8 mouse cellular contexts compared by ENCODE assay signal in the genomic region with DNA sequence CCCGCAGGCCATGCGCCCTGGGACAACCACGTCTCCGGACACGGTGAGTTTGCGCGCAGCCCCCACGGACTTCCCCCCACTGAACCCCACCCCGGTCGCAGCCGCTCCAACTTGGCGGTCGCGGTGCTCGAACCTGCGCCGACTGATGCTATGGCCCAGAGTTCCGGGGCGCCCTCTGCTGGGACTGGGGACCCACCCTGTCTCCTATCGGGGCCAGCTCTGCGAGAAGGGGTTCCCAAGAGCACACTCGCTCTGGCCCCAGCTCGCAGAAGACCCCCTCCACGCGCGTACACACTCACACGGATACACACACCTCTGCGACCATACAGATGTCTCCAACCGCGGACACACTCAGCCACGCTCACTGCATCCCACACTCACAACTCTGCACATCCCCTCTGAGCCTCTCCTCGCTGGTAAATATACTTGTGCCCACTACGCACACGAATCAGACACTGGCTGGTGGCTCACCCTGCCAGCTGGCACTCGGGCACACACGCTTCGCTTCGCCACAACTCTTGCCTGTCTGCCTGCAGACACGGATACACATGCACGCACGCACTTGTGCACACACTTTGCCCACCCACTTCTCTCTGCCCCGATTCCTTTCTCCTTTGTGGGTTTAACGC. TPM values are rescaled to one million over a fixed set of nuclear protein-coding genes. Genes with fewer than 3 reads are reported as not detected.
A peak's percentile ranks its signal among the peaks of the same experiment; 100 is the strongest.
DNase-seq lines count a peak whose midpoint lies in the region; ATAC-seq and TF ChIP-seq lines count a peak whose summit lies in the region.
"Had no signal": no experiment of that assay in that cellular context is flagged by ENCODE, and none has a peak within 500 bp of the region (broad histone marks: within the 10 kb centered on the region; RNA-seq: fewer than 3 reads in every experiment).

No protein-coding gene starts in this region.

- TF ChIP-seq CTCF in stomach, postnatal 0 days (IDR thresholded peaks at IDR 0.05; ENCODE audit: low read depth) = no peak

- H3K36me3 ChIP-seq in stomach, embryonic 14.5 days (ENCODE audit: control insufficient read depth, insufficient read depth, low read length) = no peaks in the 10 kb centered on the region
- H3K36me3 ChIP-seq in stomach, postnatal 0 days (ENCODE audit: control insufficient read depth, insufficient read depth, low read length) = no peaks in the 10 kb centered on the region
- H3K36me3 ChIP-seq in hindbrain, embryonic 10.5 days = no peaks in the 10 kb centered on the region
- H3K36me3 ChIP-seq in limb, embryonic 11.5 days (ENCODE audit: control insufficient read depth, insufficient read depth, low read length) = no peaks in the 10 kb centered on the region
- H3K36me3 ChIP-seq in stomach, embryonic 15.5 days = no peaks in the 10 kb centered on the region

- peak overlapping the region; percentile 24 for H3K4me3 ChIP-seq in stomach, embryonic 14.5 days (ENCODE audit: low read depth, low read length)
- no peak overlapping the region for H3K4me3 ChIP-seq in stomach, postnatal 0 days (ENCODE audit: low read depth, low read length)
- H3K4me3 ChIP-seq in hindbrain, embryonic 10.5 days = peak overlapping the region; percentile 55
- H3K4me3 ChIP-seq in limb, embryonic 11.5 days (ENCODE audit: low read depth, low read length) = peak overlapping the region; percentile 20
- H3K4me3 ChIP-seq in stomach, embryonic 15.5 days (replicated peaks) = peak overlapping the region; percentile 28

- no peaks in the 10 kb centered on the region for H3K9me3 ChIP-seq in stomach, embryonic 14.5 days (ENCODE audit: control insufficient read depth, low read depth, low read length)
- no peaks in the 10 kb centered on the region for H3K9me3 ChIP-seq in stomach, postnatal 0 days (ENCODE audit: control insufficient read depth, low read length)
- H3K9me3 ChIP-seq in hindbrain, embryonic 10.5 days = no peaks in the 10 kb centered on the region
- no peaks in the 10 kb centered on the region for H3K9me3 ChIP-seq in limb, embryonic 11.5 days (ENCODE audit: control insufficient read depth, low read length)
- no peaks in the 10 kb centered on the region for H3K9me3 ChIP-seq in stomach, embryonic 15.5 days

- H3K4me2 ChIP-seq in stomach, embryonic 14.5 days (replicated peaks; ENCODE audit: low read depth, low read length) = peak overlapping the region; percentile 42
- H3K4me2 ChIP-seq in stomach, postnatal 0 days (replicated peaks; ENCODE audit: low read depth) = no peak overlapping the region; the same call in 1 of the 2 replicates
- H3K4me2 ChIP-seq in limb, embryonic 11.5 days (ENCODE audit: low read depth, severe bottlenecking) = peak overlapping the region; percentile 45; the same call in 1 of the 2 replicates
- H3K4me2 ChIP-seq in stomach, embryonic 15.5 days = peak overlapping the region; percentile 52

- H3K27me3 ChIP-seq in stomach, embryonic 14.5 days (ENCODE audit: control insufficient read depth, insufficient read depth, low read length) = peaks cover 32% of the 10 kb centered on the region
- H3K27me3 ChIP-seq in stomach, postnatal 0 days (ENCODE audit: control insufficient read depth, insufficient read depth, low read length) = peaks cover 11% of the 10 kb centered on the region
- H3K27me3 ChIP-seq in hindbrain, embryonic 10.5 days (ENCODE audit: insufficient read depth, poor library complexity, severe bottlenecking) = peaks cover 69% of the 10 kb centered on the region
- H3K27me3 ChIP-seq in limb, embryonic 11.5 days (ENCODE audit: control insufficient read depth, insufficient read depth, low read length) = peaks cover 38% of the 10 kb centered on the region
- peaks cover 47% of the 10 kb centered on the region for H3K27me3 ChIP-seq in stomach, embryonic 15.5 days (replicated peaks)

- WGBS in stomach, embryonic 14.5 days = 40% methylated on average over 43 of the region's 43 CpGs
- WGBS in stomach, postnatal 0 days = 40% methylated on average over 41 of the region's 43 CpGs
- 43% methylated on average over 43 of the region's 43 CpGs for WGBS in hindbrain, embryonic 10.5 days
- 39% methylated on average over 42 of the region's 43 CpGs for WGBS in limb, embryonic 11.5 days
- 39% methylated on average over 43 of the region's 43 CpGs for WGBS in stomach, embryonic 15.5 days

- no peak for ATAC-seq in stomach, embryonic 14.5 days (ENCODE audit: insufficient number of reproducible peaks, insufficient read depth, low FRiP score, low read depth)
- no peak for ATAC-seq in stomach, postnatal 0 days (ENCODE audit: low FRiP score, low TSS enrichment)
- ATAC-seq in limb, embryonic 11.5 days (ENCODE audit: insufficient number of reproducible peaks, low FRiP score, low TSS enrichment, low read depth) = no peak
- no peak for ATAC-seq in stomach, embryonic 15.5 days (ENCODE audit: insufficient read depth, low FRiP score, low read depth)

- no peak overlapping the region for H3K9ac ChIP-seq in stomach, embryonic 14.5 days (replicated peaks; ENCODE audit: low read depth, low read length)
- H3K9ac ChIP-seq in stomach, postnatal 0 days (ENCODE audit: low read length) = no peak overlapping the region
- no peak overlapping the region for H3K9ac ChIP-seq in limb, embryonic 11.5 days (ENCODE audit: low read length)
- H3K9ac ChIP-seq in stomach, embryonic 15.5 days = no peak overlapping the region

- TF ChIP-seq EP300 in stomach, postnatal 0 days (optimal IDR thresholded peaks at IDR 0.05) = no peak

- no peak overlapping the region for H3K27ac ChIP-seq in stomach, embryonic 14.5 days (ENCODE audit: low read length)
- H3K27ac ChIP-seq in stomach, postnatal 0 days (replicated peaks) = no peak overlapping the region
- H3K27ac ChIP-seq in hindbrain, embryonic 10.5 days = peak overlapping the region; percentile 66
- no peak overlapping the region for H3K27ac ChIP-seq in limb, embryonic 11.5 days (replicated peaks; ENCODE audit: low read depth, low read length)
- no peak overlapping the region for H3K27ac ChIP-seq in stomach, embryonic 15.5 days

- no peaks in the 10 kb centered on the region for H3K4me1 ChIP-seq in stomach, embryonic 14.5 days (ENCODE audit: control insufficient read depth, insufficient read depth, low read length)
- no peaks in the 10 kb centered on the region for H3K4me1 ChIP-seq in stomach, postnatal 0 days (replicated peaks; ENCODE audit: control insufficient read depth, insufficient read depth)
- H3K4me1 ChIP-seq in hindbrain, embryonic 10.5 days (replicated peaks) = peaks cover 22% of the 10 kb centered on the region
- no peaks in the 10 kb centered on the region for H3K4me1 ChIP-seq in limb, embryonic 11.5 days (ENCODE audit: control insufficient read depth, insufficient read depth, low read length)
- peaks cover 9% of the 10 kb centered on the region for H3K4me1 ChIP-seq in stomach, embryonic 15.5 days

- DNase-seq in stomach, postnatal 0 days (ENCODE audit: low spot score) = no peak
- no peak for DNase-seq in hindbrain, embryonic 10.5 days (ENCODE audit: low spot score)
- DNase-seq in limb, embryonic 11.5 days (ENCODE audit: low spot score) = no peak
- no peak for DNase-seq in urinary bladder, adult 18-20 months (ENCODE audit: low spot score in 2 of 2)
- DNase-seq in lung, adult 18-20 months = no peak

RNA-seq across cellular contexts. Expression of a gene that starts 0.6 kb away (rescaled TPM):
- polyA plus RNA-seq in stomach, embryonic 14.5 days (2014; fragmentation: Nextera tagmentation; extraction: Ambion mirVana) = 0.17 and 0.49 TPM in 2 replicates
- 0.53 and 0.63 TPM in 2 replicates for polyA plus RNA-seq in stomach, postnatal 0 days (2015; fragmentation: Nextera tagmentation; extraction: Ambion mirVana)
- 0.62 and 3.2 TPM in 2 replicates for polyA plus RNA-seq in hindbrain, embryonic 10.5 days (2016; fragmentation: Nextera tagmentation; extraction: Ambion mirVana)
- polyA plus RNA-seq in limb, embryonic 11.5 days (2014; fragmentation: Nextera tagmentation; extraction: Ambion mirVana) = 0.14 TPM in 1 of 2 replicates, not detected in the other
- polyA plus RNA-seq in stomach, embryonic 15.5 days (2015; fragmentation: Nextera tagmentation; extraction: Ambion mirVana) = 0.28 and 0.53 TPM in 2 replicates
- polyA plus RNA-seq: heart, postnatal 0 days had no signal
